8 mouse cellular contexts compared by ENCODE assay signal in the genomic region with DNA sequence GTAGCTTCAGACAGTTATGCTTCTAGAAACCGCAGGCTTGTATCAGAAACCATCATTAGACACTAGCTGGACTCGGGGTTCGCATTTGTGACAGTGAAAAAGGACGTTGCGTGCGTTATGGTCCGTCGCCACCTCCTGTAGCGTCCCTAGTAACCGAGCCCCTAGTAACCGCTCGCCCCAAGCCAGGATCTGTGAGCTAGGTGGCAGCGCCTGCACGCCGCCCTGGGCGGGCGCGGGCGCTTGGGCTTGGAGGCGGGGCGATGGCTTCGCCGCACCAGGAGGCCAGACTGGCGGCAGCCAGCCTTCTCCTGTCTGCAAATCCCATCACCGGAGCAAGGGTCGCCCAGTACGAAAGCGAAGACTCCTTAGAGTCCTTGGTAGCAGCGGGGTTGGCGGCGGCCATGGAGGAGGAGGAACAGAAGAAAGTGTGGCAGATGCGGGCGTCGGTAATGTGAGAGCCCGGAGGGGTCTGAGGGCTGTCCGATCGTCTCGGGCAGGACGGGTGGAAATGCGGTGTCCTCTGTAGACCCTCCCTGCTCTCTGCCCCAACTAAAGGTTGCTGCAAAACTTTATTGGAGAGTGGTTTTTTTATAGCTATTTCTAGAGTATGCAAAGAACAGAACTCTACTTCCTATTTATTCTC. TPM values are rescaled to one million over a fixed set of nuclear protein-coding genes. Genes with fewer than 3 reads are reported as not detected.
DNase-seq lines count a peak whose midpoint lies in the region; ATAC-seq lines count a peak whose summit lies in the region.

No protein-coding gene starts in this region.

- no peaks in the 10 kb centered on the region for H3K27me3 ChIP-seq in intestine, embryonic 14.5 days (replicated peaks; ENCODE audit: control insufficient read depth, insufficient read depth, low read length)

- peaks cover 18% of the 10 kb centered on the region for H3K36me3 ChIP-seq in intestine, embryonic 14.5 days (ENCODE audit: control insufficient read depth, insufficient read depth, low read length)

- peak overlapping the region; percentile 71 for H3K9ac ChIP-seq in intestine, embryonic 14.5 days (ENCODE audit: low read length)

- H3K4me1 ChIP-seq in intestine, embryonic 14.5 days (replicated peaks; ENCODE audit: control insufficient read depth, insufficient read depth, low read length), result peaks cover 4% of the 10 kb centered on the region

- peak overlapping the region; percentile 84 for H3K27ac ChIP-seq in intestine, embryonic 14.5 days (ENCODE audit: low read depth)

- H3K4me2 ChIP-seq in intestine, embryonic 14.5 days (ENCODE audit: low read length), result peak overlapping the region; percentile 84

- WGBS in intestine, embryonic 14.5 days, result under 1% methylated on average over 40 of the region's 40 CpGs

- intact Hi-C loops in gastrocnemius, postnatal 14 days (cut with DNase I; ENCODE audit: low total_unique reads), result loop anchor here (10.0 kb wide), 1 partner anchor 136 kb away; no protein-coding TSS in a partner anchor
- intact Hi-C loops in left cerebral cortex, postnatal 14 days (cut with DNase I), result loop anchor here (2.0 to 5.0 kb wide), 3 partner anchors 58 to 264 kb away; partner anchors contain the start of gene Xpo1

- H3K9me3 ChIP-seq in intestine, embryonic 14.5 days (ENCODE audit: control insufficient read depth, low read length), result no peaks in the 10 kb centered on the region

- ATAC-seq in intestine, embryonic 14.5 days (replicated peaks; ENCODE audit: low FRiP score, low TSS enrichment, low read depth), result peak; percentile 93
- peak; percentile 78 for ATAC-seq in megakaryocyte-erythroid progenitor cell, adult 5-6 weeks (replicated peaks; ENCODE audit: low FRiP score, low TSS enrichment, poor library complexity, severe bottlenecking)

- DNase-seq in adrenal gland, adult (ENCODE audit: inconsistent age in 2 of 2, low spot score in 1 of 2), result peak; percentile 91 to 96
- peak; percentile 92 for DNase-seq in embryo, embryonic 10 days (ENCODE audit: low spot score)
- peak; percentile 84 for DNase-seq in gastrocnemius, postnatal 14 days
- peak; percentile 87 for DNase-seq in intestine, embryonic 14.5 days (ENCODE audit: low spot score)
- DNase-seq in left cerebral cortex, postnatal 14 days (ENCODE audit: low spot score in 2 of 2), result peak; percentile 76 to 78
- peak; percentile 76 for DNase-seq in right cerebral cortex, postnatal 14 days
- peak; percentile 69 for DNase-seq in urinary bladder, postnatal 25 days (ENCODE audit: low spot score)

- peak overlapping the region; percentile 69 for H3K4me3 ChIP-seq in intestine, embryonic 14.5 days (ENCODE audit: low read depth, low read length)

RNA-seq across cellular contexts. Expression of gene Fam161a, which starts 1.0 kb away (rescaled TPM):
- total RNA-seq in gastrocnemius, postnatal 14 days (2021), result 1 to 10 TPM; 1.7 TPM
- 1.6 and 2.1 TPM in 2 replicates for polyA plus RNA-seq in intestine, embryonic 14.5 days (2014; fragmentation: Nextera tagmentation; extraction: Ambion mirVana)
- 1 to 10 TPM; 2.9 to 3.9 TPM for total RNA-seq in left cerebral cortex, postnatal 14 days (2021)
- total RNA-seq in megakaryocyte-erythroid progenitor cell, adult 5-6 weeks (2014; fragmentation: Nextera tagmentation), result 1.2 and 4.3 TPM in 2 replicates
- 2.4 and 3.0 TPM in 2 replicates for total RNA-seq in megakaryocyte-erythroid progenitor cell, adult 5-6 weeks (2017)

RNA-seq across cellular contexts. Expression of gene Cct4, which starts 18.0 kb away (rescaled TPM):
- total RNA-seq in gastrocnemius, postnatal 14 days (2021), result 100 to 1,000 TPM in 1 of 2 experiments, 10 to 100 TPM in 1; 93.9 to 104 TPM
- polyA plus RNA-seq in intestine, embryonic 14.5 days (2014; fragmentation: Nextera tagmentation; extraction: Ambion mirVana), result 288 and 312 TPM in 2 replicates
- 100 to 1,000 TPM in 1 of 2 experiments, 10 to 100 TPM in 1; 94.9 to 101 TPM for total RNA-seq in left cerebral cortex, postnatal 14 days (2021)
- total RNA-seq in megakaryocyte-erythroid progenitor cell, adult 5-6 weeks (2014; fragmentation: Nextera tagmentation), result 311 and 390 TPM in 2 replicates
- total RNA-seq in megakaryocyte-erythroid progenitor cell, adult 5-6 weeks (2017), result 447 and 464 TPM in 2 replicates

RNA-seq across cellular contexts. Expression of gene Commd1, which starts 26.1 kb away (rescaled TPM):
- total RNA-seq in gastrocnemius, postnatal 14 days (2021), result 100 to 1,000 TPM; 117 to 122 TPM
- polyA plus RNA-seq in intestine, embryonic 14.5 days (2014; fragmentation: Nextera tagmentation; extraction: Ambion mirVana), result 411 and 426 TPM in 2 replicates
- 10 to 100 TPM; 39.0 to 39.2 TPM for total RNA-seq in left cerebral cortex, postnatal 14 days (2021)
- total RNA-seq in megakaryocyte-erythroid progenitor cell, adult 5-6 weeks (2014; fragmentation: Nextera tagmentation), result 74.4 and 174 TPM in 2 replicates
- 63.0 and 95.3 TPM in 2 replicates for total RNA-seq in megakaryocyte-erythroid progenitor cell, adult 5-6 weeks (2017)

RNA-seq across cellular contexts. Expression of gene Gm28048, which starts 26.4 kb away (rescaled TPM):
- 1 to 10 TPM; 3.2 to 3.6 TPM for total RNA-seq in gastrocnemius, postnatal 14 days (2021)
- polyA plus RNA-seq in intestine, embryonic 14.5 days (2014; fragmentation: Nextera tagmentation; extraction: Ambion mirVana), result 15.2 and 16.0 TPM in 2 replicates
- 10 to 100 TPM; 10.3 to 13.5 TPM for total RNA-seq in left cerebral cortex, postnatal 14 days (2021)
- total RNA-seq in megakaryocyte-erythroid progenitor cell, adult 5-6 weeks (2014; fragmentation: Nextera tagmentation), result 31.4 and 32.3 TPM in 2 replicates
- total RNA-seq in megakaryocyte-erythroid progenitor cell, adult 5-6 weeks (2017), result 33.9 and 42.3 TPM in 2 replicates

RNA-seq across cellular contexts. Expression of gene Zrsr1, which starts 36.5 kb away (rescaled TPM):
- total RNA-seq in gastrocnemius, postnatal 14 days (2021), result 10 to 100 TPM in 1 of 2 experiments, 1 to 10 TPM in 1; 8.8 to 10.5 TPM
- polyA plus RNA-seq in intestine, embryonic 14.5 days (2014; fragmentation: Nextera tagmentation; extraction: Ambion mirVana), result 1.4 and 2.7 TPM in 2 replicates
- total RNA-seq in left cerebral cortex, postnatal 14 days (2021), result 10 to 100 TPM; 53.1 to 56.3 TPM
- total RNA-seq in megakaryocyte-erythroid progenitor cell, adult 5-6 weeks (2014; fragmentation: Nextera tagmentation), result 6.4 and 7.3 TPM in 2 replicates
- 16.3 and 23.6 TPM in 2 replicates for total RNA-seq in megakaryocyte-erythroid progenitor cell, adult 5-6 weeks (2017)

Comparison
In these comparisons a context has a peak if more than half of its experiments do, and no peak if none do; other contexts are left out.
1. Peak in every context shown above with its lines: DNase-seq, ATAC-seq, H3K4me3 ChIP-seq and H3K27ac ChIP-seq.